Mouse (Mus musculus): ENCODE data around the gene Castor1.

The Castor1 gene

DNA sequence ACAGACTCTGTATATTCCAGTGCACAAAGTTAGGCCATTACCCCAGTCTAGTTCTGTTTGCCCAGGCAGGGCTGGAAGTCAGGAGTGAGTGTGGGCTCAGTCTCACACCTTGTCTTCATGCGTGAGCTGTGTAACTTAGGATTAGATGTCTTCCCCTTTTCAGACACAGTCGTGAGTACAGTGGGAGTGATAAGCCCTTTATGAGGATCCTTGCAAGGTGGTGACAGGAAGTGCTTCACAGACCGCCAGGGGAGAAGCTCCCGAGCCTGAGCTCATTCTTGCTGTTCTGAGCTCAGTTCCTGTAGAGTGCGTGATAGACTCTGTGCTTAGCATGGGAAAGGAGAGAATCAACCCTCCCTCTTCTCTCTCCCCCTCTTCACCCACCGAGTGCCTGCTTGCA is 11.5 kb upstream of the Castor1 start:
- DNase-seq (ENCODE audit: low read depth): peak; percentile 80

DNA sequence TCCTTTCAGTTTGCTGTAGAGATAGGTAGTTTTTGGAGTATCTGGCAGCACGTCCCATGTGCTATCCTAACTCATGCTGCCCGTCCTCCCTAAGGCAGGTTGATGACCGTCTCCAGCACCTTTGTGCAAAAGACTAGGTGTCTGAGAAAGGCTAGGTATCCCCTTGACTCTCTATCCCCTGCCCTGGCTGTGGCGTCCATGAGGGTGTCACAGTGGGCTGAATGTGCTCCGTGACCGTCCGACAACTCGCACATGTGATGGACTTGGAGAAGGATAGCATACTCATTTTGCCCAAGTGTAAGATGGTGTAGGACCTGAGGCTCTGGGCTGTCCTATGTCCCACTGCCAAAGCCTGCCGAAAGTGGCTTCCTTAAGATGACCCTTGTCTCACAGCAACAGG is 10.4 kb upstream of the Castor1 start:
- no peak for DNase-seq (ENCODE audit: low read depth)

DNA sequence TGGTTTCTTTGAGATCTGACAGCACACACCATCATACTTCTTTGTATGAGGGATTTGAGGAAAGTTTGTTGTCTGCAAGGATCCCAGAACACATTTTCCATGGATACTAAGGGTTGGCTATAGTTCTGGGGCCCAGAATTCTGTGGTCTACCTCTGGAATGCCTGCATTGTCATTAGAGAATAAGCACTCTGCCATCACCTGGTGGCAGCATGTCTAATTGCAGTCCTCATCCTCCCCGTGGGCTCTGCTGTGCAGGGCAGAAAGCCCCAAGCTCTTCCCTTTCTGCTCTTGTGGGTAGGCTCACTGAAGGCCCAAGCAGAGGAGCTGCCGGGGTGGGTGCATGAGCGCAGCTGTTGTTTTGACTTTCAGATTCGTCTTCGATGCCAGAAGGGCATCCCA is 8.5 kb upstream of the Castor1 start:
- DNase-seq (ENCODE audit: low read depth): peak; percentile 54

DNA sequence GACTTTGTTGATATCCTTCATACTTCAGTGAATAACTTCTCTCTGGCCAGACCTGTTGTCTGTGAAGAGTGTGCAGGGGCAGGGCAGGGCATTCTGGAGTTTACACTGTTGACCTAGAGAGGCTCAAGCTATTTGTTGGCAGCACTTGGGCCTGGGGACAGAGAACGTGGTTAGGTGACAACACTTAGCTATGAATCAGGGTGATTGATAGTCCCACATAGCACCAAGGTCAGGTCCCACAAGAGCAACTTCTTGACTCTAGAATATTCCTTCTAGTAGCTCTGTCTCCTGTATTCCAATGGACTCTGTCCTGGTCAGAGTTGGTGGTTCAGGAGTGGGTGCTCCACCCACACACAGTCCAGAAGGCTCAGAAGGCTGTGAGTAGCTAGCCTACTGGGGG is 7.2 kb upstream of the Castor1 start:
- DNase-seq (ENCODE audit: low read depth): no peak

DNA sequence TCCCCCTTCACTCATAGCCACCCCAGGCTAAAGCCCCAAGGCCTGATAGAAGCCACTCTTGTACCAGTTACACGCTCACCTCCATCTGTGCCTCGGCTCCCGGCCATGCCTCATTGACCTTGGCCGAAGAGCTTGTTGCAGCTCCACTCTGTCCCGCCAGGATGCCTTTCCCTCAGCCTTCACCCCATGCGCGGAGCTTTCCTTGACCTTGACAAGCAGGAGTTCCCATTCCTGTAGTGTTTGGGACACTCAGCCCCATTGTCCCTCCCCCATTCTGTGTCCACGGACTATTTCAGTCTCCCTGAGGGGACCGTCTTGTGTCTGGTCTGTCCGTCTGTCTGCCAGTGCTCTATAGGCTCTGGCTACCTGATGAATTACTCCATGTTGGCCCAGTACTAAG is 4.9 kb upstream of the Castor1 start:
- DNase-seq (ENCODE audit: low read depth): no peak

DNA sequence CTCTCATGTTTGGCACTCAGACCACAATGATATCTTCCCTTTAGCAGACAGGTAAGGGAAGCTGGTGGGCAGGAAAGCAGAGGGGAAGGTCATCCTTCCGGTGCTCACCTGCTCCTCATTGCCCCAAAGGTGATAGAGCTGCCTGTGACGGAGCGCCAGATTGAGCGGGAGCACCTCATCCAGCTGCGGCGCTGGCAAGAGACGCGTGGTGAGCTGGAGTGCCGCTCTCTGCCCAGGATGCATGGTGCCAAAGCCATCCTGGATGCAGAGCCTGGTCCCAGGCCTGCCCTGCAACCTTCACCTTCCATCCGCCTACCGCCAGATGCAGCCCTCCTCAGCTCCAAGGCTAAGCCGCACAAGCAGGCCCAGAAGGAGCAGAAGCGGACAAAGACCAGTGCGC is 3.5 kb upstream of the Castor1 start:
- no peak for DNase-seq (ENCODE audit: low read depth)

DNA sequence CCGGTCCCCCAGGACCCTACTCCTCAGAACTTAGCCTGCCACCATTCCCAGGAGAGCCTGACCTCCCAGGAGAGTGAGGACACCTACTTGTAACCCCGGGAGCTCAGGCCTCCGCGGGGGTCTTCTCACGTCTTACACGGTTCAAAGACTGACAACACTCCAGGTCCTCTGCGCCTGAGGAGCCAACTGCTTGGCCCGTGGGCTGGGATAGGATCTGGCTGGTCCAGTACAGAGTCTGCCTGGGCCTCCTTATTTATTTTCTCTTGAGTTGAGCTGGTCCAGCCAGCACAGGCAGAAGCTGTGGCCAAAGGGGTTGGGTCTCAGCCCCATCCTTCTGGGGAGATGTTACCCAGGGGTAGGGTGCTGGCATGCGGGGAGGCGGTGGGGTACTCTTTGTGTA is 3.0 kb upstream of the Castor1 start:
- no peak for DNase-seq (ENCODE audit: low read depth)

DNA sequence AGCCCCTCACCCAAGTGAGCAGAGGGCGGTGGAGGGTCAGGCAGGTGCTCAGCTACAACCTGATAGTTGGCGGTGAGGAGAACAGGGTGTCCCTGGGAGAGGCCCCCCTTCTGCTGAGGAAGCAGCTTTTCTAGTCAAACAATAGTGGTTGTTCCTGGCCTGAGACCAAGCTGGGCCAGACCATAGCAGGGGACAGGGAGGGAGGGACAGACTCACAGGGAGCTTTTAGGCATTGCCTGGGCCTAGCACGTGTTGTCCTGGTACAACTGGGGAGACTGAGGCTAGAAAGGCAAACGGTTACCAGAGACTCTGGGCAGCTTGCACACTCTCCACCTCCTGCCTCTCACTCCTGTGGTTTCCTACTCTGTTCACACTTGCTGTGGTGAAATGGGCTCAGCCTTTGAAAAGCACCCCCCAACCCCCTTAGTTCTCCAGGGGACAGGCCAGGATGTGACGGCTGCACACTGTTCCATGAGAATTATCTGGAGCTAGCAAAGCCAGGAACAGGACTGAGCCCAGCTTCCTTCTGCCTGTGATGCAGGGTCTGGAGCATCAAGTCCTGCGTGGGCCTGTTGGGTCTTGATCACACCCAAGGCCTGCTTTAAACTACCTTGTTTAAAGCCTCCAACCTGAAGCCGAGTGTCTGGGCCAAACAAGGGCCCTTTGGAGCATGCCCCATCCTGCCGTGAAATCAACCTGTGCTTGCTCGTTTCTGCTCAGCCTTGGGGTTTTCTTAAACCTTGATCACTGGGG is 1.6 kb upstream of the Castor1 start:
- no peak for DNase-seq (ENCODE audit: low read depth)

DNA sequence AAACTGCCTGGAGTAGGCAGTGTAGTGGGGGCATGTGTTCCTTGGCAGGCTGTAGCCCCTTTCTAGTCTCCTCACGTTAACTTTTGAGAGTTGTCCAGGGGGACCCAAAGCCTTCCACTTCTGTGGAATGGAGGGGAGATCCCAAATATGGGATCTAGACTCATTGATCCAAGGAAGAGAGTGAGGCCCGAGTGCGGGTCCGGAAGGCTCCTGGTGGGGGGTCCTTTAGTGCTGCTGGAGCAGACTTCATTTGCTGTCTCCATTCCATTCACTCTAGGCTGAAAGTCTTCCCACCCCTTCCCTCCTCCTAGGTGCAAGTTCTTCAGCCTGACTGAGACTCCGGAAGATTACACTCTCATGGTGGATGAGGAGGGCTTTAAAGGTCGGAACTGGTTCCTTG is 612 bp downstream of the Castor1 start:
- DNase-seq (ENCODE audit: low read depth): no peak

DNA sequence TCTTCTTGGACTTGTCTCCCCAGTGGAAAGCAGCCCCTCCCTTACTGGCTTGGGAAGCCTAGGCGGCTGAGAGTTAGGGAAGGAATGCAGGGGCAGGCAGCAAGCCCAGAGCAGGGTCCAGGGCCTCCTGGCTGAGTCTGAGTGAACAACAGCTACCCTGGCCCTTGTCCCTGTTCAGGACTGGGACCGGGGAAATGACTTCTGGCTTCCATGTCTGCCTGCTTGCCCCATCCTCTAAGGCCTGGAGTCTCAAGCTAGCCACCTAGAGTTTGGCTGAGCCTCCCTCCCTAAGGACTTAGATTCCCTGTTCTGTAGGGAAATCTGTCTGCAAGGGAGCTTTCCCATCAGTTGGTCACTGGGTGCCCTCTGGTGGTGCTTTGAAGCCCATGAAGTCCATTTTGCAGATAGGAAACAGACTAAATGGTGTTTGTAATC is 1.3 kb downstream of the Castor1 start:
- peak; percentile 81 for DNase-seq (ENCODE audit: low read depth)

DNA sequence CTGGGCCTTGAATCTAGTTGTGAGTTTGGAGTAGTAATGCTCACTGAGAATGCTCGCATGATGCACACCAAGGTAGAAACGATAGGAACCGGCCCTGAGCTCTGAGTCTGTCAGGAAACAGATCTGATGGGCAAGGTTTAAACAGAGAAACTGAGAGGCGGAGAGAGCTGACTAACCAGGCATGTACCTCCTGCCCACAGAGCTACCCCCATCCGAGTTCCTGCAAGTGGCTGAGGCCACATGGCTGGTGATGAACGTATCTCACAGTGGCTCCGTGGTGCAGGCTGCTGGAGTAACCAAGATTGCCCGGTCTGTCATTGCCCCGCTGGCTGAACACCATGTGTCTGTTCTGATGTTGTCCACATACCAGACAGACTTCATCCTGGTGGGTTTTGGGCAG is 1.9 kb downstream of the Castor1 start:
- DNase-seq (ENCODE audit: low read depth): peak; percentile 64

DNA sequence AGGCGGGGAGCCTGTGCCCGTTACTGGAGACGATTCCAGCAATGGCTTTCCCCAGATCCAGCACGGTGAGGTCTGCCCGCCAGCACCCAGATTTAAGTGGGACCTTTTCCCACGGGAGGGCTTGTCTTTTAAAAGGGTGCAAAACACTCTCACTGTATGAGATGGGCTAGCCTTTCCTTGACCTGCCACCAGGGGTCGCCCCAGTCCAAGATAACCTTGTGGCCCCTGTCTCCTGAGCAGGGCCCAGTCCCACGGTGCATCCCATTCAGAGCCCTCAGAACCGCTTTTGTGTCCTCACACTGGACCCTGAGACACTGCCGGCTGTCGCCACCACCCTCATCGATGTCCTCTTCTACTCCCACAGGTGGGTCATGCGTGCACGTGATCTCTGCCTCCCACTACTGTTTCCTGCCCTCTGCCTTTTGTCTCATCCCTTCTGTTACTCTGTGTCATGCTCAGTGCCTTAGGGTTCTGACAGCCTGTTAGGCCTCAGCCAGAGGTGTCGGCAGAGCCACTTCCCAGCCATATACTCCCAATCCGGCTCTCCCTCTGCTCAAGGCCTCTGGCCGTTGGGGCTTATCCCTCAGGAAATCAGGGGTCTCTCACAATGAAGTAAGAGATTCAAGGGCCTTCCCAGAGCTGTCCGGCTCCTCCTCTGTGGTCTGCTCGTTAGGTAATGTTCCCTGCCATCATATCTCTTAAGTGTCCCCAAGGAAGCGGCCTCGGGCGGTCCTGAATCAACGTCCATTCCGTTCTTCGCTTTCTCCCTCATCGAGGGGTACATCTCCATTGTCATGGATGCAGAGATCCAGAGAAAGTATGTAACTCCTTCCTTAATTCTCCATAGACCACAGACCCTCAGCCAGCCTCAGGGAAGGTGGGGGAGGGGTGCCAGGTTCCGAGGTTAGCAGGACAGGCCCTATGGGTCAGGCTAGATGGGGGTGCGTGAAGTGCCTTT is 2.7 kb downstream of the Castor1 start:
- DNase-seq (ENCODE audit: low read depth): peak; percentile 92

DNA sequence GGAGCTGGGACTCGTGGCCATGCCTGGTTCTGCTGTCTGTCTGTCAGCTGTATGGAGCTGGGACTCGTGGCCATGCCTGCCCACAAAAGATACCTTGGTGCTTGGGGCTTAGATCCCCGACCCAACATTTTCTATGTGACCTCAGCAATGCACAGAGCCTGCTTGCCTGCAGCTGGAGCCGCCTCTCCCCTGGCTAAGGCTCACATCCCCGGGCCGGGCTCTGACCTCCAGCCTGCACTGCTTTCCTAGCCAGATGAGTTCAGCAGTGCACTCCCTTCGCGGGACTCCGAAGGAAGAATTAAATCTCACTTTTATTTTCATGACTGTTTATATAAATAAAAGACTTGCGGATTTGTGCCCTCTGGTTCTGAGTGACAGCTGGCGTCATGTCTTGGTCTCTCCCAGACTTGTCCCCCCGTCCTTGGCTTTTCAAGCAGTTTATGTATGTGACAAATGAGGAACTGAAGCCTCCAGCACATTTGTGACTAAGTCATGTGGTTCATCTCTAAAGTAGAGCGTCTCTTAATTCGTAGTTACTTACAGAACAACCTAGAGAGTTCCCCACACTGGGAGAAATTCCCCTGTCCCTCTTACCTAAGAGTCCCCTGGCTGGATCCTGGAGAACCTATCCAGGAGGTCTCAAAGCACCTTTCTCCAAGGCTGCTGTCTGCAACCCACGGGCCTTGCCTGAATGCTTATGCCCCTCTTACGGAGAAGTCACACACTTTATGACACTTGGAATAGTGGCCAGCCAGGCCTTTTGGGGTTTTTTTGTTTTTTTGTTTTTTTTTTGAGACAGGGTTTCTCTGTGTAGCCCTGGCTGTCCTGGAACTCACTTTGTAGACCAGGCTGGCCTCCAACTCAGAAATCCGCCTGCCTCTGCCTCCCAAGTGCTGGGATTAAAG is 4.3 kb downstream of the Castor1 start:
- DNase-seq (ENCODE audit: low read depth): no peak

DNA sequence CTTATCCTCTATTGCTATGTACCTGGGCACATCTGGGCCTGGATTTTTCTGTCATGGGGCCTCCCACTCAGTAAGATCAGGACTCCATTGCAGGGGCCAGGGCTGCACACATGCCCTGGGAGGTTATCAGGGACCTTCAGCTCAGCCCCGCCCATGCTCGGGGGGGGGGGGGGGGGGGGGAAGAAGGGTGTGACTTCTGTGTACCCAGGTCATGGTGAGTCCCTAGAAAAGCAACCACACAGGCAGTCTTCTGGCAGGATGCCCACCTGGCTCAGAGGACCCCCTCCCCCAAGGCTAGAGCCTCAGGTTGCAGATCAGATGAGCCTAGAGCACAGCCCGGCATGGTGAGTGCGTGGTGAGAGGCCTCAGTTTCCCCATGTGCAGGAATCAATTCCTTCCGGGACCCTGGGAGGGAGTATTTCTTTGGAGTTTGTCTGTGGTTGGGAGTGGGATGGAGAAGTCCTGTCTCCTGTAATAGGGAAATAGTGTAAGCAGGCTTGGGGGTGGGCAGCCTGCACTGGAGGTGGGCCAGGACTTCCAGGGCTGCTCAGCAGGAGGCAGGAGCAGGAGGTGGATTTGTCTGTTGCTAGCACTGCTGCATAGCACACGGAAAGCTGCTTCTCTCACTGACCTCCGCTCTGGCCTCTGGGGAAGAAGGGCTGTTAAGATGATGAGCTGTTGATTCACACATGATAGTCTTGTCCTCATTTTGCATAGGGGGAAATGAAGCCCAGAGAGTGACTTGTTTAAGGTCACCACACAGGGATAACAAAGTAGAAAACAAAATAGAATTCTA is 5.6 kb downstream of the Castor1 start:
- DNase-seq (ENCODE audit: low read depth): peak; percentile 68

DNA sequence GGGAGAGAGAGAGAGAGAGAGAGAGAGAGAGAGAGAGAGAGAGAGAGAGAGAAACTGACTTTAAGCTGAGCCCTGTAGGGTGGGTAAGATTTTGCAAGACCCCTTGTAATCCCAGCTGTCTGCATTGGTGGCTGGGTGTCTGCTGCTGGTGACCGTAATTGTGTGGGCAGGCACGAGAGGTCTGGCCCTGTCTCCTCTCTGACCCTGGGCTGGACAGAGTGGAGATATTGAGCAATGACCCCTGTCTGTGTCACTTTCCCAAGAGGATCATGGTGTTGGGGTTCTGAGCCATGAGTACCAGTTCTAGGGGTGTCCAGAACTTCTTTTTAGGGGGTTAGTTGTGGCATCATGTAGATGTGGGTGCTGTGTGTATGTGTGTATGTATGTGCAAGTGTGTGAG is 6.2 kb downstream of the Castor1 start:
- DNase-seq (ENCODE audit: low read depth): no peak

DNA sequence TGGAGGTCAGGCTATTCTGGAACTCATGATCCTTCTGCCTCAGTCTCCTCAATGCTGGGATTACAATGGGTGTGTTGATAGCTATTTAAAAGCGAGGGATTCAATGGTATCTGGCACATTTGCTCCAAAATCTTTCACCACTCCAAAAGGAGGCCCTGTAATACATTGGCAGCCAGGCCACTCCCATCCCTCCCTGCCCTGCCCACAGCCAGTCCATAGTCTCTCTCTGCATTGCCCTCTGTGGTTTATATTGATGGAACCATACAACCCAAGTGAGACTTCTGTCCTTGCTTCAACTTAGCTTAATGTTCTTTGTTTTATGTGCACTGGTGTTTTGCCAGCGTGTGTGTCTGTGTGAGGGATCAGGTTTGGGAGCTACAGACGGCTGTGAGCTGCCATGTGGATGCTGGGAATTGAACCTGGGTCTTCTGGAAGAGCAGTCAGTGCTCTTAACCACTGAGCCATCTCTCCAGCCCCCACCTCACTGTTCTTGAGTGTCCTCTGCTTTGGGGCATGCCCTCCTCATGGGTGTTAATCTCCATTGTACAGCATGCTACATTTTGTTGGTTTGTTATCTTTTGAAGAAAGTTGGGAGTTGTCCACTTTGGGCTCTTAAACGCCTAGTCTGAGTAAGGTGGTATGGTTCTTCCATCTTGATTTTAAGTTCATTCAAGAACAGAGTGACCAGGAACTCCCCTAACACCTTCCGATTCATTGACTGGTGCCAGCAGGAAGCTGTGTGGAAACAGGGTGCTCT is 8.7 kb downstream of the Castor1 start:
- DNase-seq (ENCODE audit: low read depth): no peak

DNA sequence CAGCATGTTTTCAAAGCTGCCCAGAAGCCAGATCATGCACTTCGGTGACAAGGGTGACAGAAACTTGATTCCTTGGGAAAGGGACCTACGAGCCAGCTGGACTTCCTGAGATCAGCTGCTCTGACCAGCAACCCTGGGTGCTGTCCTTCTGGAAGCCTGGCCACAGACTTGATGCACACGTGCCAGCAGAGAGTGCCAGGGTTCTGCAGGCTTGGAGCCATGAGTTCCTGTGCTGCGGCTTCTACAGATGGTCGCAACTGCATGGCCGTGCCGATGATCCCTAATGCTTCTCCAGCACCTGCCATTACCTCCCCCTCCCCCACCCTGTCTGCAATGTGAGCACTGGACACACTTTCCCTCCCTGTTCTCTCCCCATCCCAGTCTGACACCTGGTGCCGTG is 10.4 kb downstream of the Castor1 start:
- DNase-seq (ENCODE audit: low read depth): no peak

DNA sequence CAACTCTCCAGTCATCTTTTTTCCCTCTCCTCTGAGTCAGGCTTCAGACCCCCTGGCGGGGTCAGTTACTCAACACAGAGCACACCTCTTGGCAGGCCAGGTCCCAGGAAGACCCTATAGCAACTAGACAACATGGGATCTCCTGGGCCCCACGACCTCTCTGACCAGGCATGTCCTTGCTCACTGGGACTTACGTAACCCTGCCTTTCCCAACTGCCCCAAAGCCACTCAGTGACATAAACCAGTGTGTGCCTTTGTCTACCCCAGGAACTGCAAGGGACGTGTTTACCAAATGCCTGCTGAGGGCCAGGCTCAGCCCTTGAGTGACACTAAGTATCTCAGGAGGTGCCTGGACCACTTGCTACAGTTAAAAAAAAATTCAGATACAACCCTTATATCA is 11.8 kb downstream of the Castor1 start:
- no peak for DNase-seq (ENCODE audit: low read depth)

DNA sequence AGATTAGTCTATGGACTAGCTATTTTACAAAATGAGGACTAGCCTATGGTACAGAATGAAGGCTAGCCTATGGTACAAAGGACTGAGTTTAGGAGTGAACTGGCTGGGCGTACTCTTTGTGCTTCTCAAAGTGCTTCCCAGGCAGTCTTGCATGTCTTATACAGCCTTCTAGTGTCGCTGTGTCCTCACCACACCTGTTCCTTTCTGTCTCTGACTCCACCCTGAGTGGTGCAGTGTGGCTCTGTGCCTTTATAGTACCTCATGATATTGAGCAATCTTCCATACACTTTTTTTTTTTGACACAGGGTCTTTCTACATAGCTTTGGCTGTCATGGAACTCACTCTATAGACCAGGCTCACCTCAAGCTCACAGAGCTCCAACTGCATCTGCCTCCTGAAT is 13.4 kb downstream of the Castor1 start:
- DNase-seq (ENCODE audit: low read depth): no peak

DNA sequence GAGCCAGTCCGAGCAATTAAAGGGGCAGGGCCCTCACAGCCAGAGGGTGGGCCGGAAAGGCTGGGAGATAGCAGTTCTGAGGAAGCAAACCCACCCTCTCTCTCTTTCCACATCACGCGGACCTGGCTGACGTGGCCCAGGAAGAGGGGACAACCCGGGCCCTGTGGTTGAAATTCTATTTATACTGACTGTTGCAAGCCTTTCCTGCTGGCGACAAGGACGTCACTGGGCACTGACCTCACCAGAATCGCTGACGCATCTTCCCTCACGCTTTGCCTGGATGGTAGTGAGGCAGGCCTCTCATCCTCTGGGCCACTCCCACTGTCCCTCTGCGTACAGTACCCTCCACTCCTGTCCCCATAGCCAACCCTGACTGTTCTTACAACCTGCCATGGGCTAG is 14.6 kb downstream of the Castor1 start:
- no peak for DNase-seq (ENCODE audit: low read depth)

Measured in induced T-regulatory cell, adult 2 months (primary cell).